Mouse (Mus musculus) lung, postnatal 0 days (tissue): ENCODE data around the gene Gm9821. TPM values are rescaled to one million over a fixed set of nuclear protein-coding genes. Genes with fewer than 3 reads are reported as not detected.

ENCODE experiments used
- ATAC-seq: fragments of 200-750 bp; cut with Nextera tagmentation; 2 replicates; pipeline ENCODE4 v1.8.0; 2017; ENCODE audit warnings: moderate library complexity
- DNase-seq: peaks from one replicate; pipeline ENCODE4 v3.0.0-alpha.2; 2016; ENCODE audit warnings: low spot score
- H3K27ac ChIP-seq: fragments of 300-500 bp; sonication (generic); 2 replicates; pipeline ENCODE4 v1.5.1; 2014; ENCODE audit warnings: antibody characterized with exemption, mild to moderate bottlenecking, low read length, mixed read lengths
- H3K27me3 ChIP-seq: fragments of 300-500 bp; sonication (generic); replicated peaks from 2 replicates; pipeline ENCODE4 v1.6.1; 2014; ENCODE audit warnings: low read length, mixed read lengths; ENCODE audit not compliant: insufficient read depth
- H3K36me3 ChIP-seq: fragments of 300-500 bp; sonication (generic); 2 replicates; pipeline ENCODE4 v1.6.1; 2014; ENCODE audit warnings: low read length, mixed read lengths; ENCODE audit not compliant: insufficient read depth
- H3K4me1 ChIP-seq: fragments of 300-500 bp; sonication (generic); 2 replicates; pipeline ENCODE4 v1.6.1; 2014; ENCODE audit warnings: antibody characterized with exemption, low read depth, low read length, mixed read lengths; ENCODE audit not compliant: insufficient read depth
- H3K4me2 ChIP-seq: fragments of 300-500 bp; sonication (generic); replicated peaks from 2 replicates; pipeline ENCODE4 v1.6.1; 2014; ENCODE audit warnings: low read depth, mild to moderate bottlenecking, low read length, moderate library complexity, mixed read lengths
- H3K4me3 ChIP-seq: fragments of 300-500 bp; sonication (generic); 2 replicates; pipeline ENCODE4 v1.5.1; 2014; ENCODE audit warnings: low read depth, low read length
- H3K9ac ChIP-seq: fragments of 300-500 bp; sonication (generic); replicated peaks from 2 replicates; pipeline ENCODE4 v1.6.1; 2014; ENCODE audit warnings: low read depth, mild to moderate bottlenecking
- H3K9me3 ChIP-seq: fragments of 300-500 bp; sonication (generic); 2 replicates; pipeline ENCODE4 v1.6.1; 2016; ENCODE audit warnings: low read length, mixed read lengths
- CTCF ChIP-seq: IDR thresholded peaks from 2 replicates; pipeline ENCODE4 v1.5.1; 2016; ENCODE audit warnings: antibody characterized with exemption, mild to moderate bottlenecking
- EP300 ChIP-seq: IDR thresholded peaks from 2 replicates; pipeline ENCODE4 v1.6.1; 2016; ENCODE audit warnings: antibody characterized with exemption, mild to moderate bottlenecking, control low read depth
- WGBS: fragments of 180-500 bp; shearing (Covaris S2); extraction: QIAGEN DNeasy Blood & Tissue Kit; methylation state at CpG from one replicate; pipeline ENCODE4 v1.1.7; 2014; 5-methylcytosine and 5-hydroxymethylcytosine counted together
- polyA plus RNA-seq: library from polyadenylated mRNA; unstranded; fragments of >200 nt; fragmentation: Nextera tagmentation; extraction: Ambion mirVana; gene quantifications from 2 replicates; pipeline ENCODE4 v1.2.1, GENCODE M21; 2015

Gene Gm9821
- polyA plus RNA-seq, result 0.14 and 0.35 TPM in 2 replicates

DNA sequence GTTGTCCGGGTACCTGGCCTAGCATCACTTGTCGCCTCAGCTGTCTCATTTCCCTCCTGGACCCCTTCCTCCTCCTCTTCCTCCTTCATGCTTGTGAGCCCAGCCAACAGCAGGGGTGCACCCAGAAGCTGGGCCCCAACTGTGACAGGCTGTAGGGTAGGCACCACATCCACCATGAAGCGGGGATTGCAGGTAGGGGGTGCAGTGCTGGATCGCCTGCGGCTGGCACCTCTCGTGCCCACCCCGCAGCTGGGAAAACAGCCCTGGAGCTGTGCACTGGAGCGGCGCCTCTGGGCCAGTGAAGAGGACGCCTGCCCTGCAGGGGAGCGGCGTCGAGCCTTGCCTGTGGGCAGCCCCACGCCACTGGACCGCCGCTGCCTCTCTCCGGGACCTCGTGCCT, at the start of gene Gm9821:
Gm9821 (plus strand) TSS at position 221 of the 400 bp plus-strand sequence.
- Histone ChIP-seq H3K27me3 (no peaks in the 10 kb centered on the region), H3K27ac (no peak within 1 kb of the TSS), H3K4me3 (no peak within 1 kb of the TSS), H3K9ac (no peak within 1 kb of the TSS), H3K4me1 (peaks cover 30% of the 10 kb centered on the region), H3K36me3 (no peaks in the 10 kb centered on the region), H3K4me2 (no peak within 1 kb of the TSS), H3K9me3 (no peaks in the 10 kb centered on the region)
- 91% methylated on average over 17 of the region's 18 CpGs for WGBS
- ATAC-seq, result no peak
- no peak for TF ChIP-seq CTCF
- TF ChIP-seq EP300, result no peak
- DNase-seq, result no peak

DNA sequence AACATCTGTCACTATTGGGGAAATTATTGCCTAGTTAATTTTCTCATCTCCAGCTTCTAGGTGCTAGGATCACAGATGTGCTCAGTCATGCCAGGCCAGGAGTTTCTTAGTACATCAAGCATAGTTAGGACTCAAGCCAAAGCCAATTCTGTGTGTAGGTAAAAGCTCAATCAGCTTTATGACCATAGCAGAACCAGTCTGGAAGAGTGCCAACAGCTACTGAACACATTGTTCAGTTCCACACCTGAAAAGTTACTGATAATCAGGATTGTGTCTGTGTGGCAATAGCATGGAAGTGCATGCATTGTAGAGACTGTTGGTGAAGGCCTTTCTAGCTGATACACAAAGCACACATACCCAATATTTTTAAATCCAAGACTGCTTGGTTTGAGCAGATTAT, 47.5 kb upstream of the Gm9821 start:
- Histone ChIP-seq H3K9ac (no peak overlapping the region), H3K27me3 (no peaks in the 10 kb centered on the region), H3K4me3 (no peak overlapping the region), H3K9me3 (no peaks in the 10 kb centered on the region), H3K36me3 (no peaks in the 10 kb centered on the region), H3K4me1 (no peaks in the 10 kb centered on the region), H3K4me2 (no peak overlapping the region), H3K27ac (no peak overlapping the region)
- DNase-seq (peak; percentile 10), ATAC-seq (no peak)
- TF ChIP-seq CTCF (no peak), EP300 (no peak)

DNA sequence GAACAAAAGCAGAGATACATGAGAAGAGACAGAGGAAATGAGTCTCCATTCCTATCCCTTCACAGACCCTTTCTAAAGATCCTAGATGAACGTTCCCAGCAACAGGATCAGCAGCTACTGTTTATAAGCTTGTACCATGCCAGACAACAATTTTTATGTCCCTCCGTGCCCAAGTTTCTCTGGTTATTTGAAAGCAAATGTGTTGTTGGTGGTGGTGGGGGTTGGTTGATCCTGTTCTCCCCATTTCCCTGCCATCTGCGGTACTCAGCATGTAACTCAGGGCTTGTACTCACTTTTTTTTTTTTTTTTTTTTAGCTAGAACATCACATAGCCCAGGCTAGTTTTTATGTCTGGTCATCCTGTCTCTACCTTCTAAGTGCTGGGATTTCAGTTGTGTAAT, 46.4 kb upstream of the Gm9821 start:
- H3K9me3 ChIP-seq, result no peaks in the 10 kb centered on the region
- no peaks in the 10 kb centered on the region for H3K4me1 ChIP-seq
- TF ChIP-seq EP300 (no peak), CTCF (no peak)
- no peak overlapping the region for H3K4me2 ChIP-seq
- ATAC-seq (no peak), DNase-seq (no peak)
- H3K4me3 ChIP-seq, result no peak overlapping the region
- no peak overlapping the region for H3K9ac ChIP-seq
- no peaks in the 10 kb centered on the region for H3K36me3 ChIP-seq
- H3K27me3 ChIP-seq, result no peaks in the 10 kb centered on the region
- WGBS, result 88% methylated on average over 3 of the region's 3 CpGs
- H3K27ac ChIP-seq, result no peak overlapping the region

DNA sequence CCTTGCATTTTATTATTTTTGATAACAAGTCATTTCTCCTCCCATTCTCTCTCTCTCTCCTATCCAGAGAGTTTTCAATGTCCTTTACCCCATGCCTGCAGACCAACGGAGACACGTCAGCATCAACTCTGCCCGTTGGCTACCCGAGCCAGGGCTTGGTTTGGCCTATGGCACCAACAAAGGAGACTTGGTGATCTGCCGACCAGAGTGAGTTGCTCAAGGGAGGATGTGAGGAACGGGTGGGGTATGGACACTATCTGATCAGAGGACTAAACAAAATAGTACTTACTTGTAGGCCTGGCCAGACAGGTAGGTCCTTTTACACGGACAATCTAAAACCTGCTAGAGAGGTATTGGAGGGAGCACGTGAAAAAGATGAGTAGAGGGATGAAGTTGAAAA, 45.1 kb upstream of the Gm9821 start:
- Histone ChIP-seq H3K9me3 (no peaks in the 10 kb centered on the region), H3K4me2 (no peak overlapping the region), H3K4me1 (no peaks in the 10 kb centered on the region), H3K9ac (no peak overlapping the region), H3K27me3 (no peaks in the 10 kb centered on the region), H3K4me3 (no peak overlapping the region), H3K36me3 (no peaks in the 10 kb centered on the region), H3K27ac (no peak overlapping the region)
- WGBS, result 88% methylated on average over 8 of the region's 8 CpGs
- TF ChIP-seq EP300 (no peak), CTCF (no peak)
- no peak for DNase-seq
- no peak for ATAC-seq

DNA sequence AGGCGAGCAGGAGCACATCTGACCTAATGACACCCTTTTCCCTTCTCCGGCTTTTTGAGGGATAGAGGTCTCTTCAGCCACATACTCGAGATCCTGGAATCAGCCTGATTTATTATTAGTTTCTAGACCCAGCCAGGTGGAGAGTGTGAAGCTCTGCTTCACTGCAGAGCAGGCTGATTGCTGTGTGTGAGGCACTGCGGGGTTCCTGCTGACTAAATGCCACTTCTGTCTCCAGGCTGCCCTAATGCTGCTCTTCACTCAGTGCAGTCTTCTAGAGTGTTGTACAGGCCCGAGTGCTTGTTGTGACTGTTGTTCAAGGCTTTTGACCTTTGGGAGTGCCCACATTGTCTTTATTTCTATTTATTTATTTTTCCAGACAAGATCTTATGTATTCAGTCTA, 43.2 kb upstream of the Gm9821 start:
- ATAC-seq (no peak), DNase-seq (no peak)
- Histone ChIP-seq H3K4me1 (no peaks in the 10 kb centered on the region), H3K36me3 (peaks cover 7% of the 10 kb centered on the region; the same call in 1 of the 2 replicates), H3K27ac (no peak overlapping the region), H3K4me3 (no peak overlapping the region), H3K27me3 (no peaks in the 10 kb centered on the region), H3K9me3 (no peaks in the 10 kb centered on the region), H3K9ac (no peak overlapping the region), H3K4me2 (no peak overlapping the region)
- 75% methylated on average over 5 of the region's 5 CpGs for WGBS
- TF ChIP-seq EP300, result no peak
- TF ChIP-seq CTCF, result no peak

DNA sequence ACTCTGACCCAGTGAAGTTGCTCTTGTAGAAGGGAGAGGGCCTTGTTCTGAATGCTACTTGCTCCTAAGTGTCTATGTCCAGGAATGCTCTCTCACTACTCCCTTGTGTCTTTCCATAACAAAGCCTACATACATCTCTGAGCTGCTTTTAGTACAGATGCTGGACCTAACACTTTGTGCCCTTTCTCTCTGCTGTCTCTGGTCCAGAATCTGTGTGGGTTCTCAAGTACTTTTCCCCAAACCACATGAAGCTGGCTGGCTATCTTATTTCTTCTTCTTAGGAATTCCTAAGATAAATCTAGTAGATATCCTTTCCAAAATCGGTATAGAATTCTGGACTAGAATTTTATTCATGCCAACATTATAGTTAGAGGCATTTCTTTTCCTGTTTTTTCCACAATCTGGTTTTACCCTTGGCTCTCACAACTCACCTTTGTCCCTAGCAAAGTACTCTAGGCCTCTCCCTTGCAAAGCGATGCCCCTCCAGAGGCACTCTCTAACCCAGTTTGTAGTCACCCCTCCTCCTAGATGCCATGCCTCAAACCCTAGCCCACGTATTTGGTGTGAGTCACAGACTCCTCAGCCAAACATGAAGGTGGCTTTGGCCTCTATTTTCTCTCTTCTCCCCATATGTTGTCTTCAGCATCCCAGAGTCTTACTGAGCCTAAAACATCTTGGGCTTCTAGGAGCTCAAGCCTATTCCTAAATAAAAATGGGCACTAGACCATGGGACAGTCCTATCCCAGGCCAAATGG, 42.2 kb upstream of the Gm9821 start:
- H3K4me3 ChIP-seq, result no peak overlapping the region
- peaks cover 7% of the 10 kb centered on the region; the same call in 1 of the 2 replicates for H3K36me3 ChIP-seq
- H3K27ac ChIP-seq, result no peak overlapping the region
- 88% methylated on average over 3 of the region's 3 CpGs for WGBS
- H3K27me3 ChIP-seq, result no peaks in the 10 kb centered on the region
- no peaks in the 10 kb centered on the region for H3K9me3 ChIP-seq
- no peak overlapping the region for H3K9ac ChIP-seq
- H3K4me1 ChIP-seq, result no peaks in the 10 kb centered on the region
- TF ChIP-seq CTCF, result no peak
- TF ChIP-seq EP300, result no peak
- H3K4me2 ChIP-seq, result no peak overlapping the region
- ATAC-seq (no peak), DNase-seq (no peak)
